Mouse (Mus musculus): Measurements from ENCODE around the gene Islr2. TPM values are rescaled to one million over a fixed set of nuclear protein-coding genes. Genes with fewer than 3 reads are reported as not detected.
A peak's percentile ranks its signal among the peaks of the same experiment; 100 is the strongest.

The Islr2 gene
- total RNA-seq, 2 experiments from 2014 or later: 1.4 to 2.3 TPM

- peak; percentile 63 to 64 for DNase-seq
- intact Hi-C loops (cut with DNase I): loop anchor here (1.0 to 2.0 kb wide), 2 partner anchors 42 to 55 kb away; no protein-coding TSS in a partner anchor
These were observed 22.1 kb upstream of the Islr2 start for GRCm38 (mm10) chr9:58225915-58226913.

GRCm38 (mm10) chr9:58224356-58224755 is 20.2 kb upstream of the Islr2 start:
- DNase-seq: no peak
- intact Hi-C loops (cut with DNase I): no loop called here

GRCm38 (mm10) chr9:58220218-58220903 is 16.2 kb upstream of the Islr2 start:
- peak in 1 of 2 experiments; percentile 41 for DNase-seq
- intact Hi-C loops (cut with DNase I): no loop called here

- DNase-seq: no peak
- intact Hi-C loops (cut with DNase I): no loop called here
These were observed 14.4 kb upstream of the Islr2 start for GRCm38 (mm10) chr9:58218539-58218938.

- intact Hi-C loops (cut with DNase I): no loop called here
- no peak for DNase-seq
These were observed 12.3 kb upstream of the Islr2 start for GRCm38 (mm10) chr9:58216402-58216801.

- intact Hi-C loops (cut with DNase I): no loop called here
These were observed 10.5 kb upstream of the Islr2 start for GRCm38 (mm10) chr9:58214519-58215180.

GRCm38 (mm10) chr9:58213865-58214264 is 9.7 kb upstream of the Islr2 start:
- intact Hi-C loops (cut with DNase I): no loop called here
- no peak for DNase-seq

More at GRCm38 (mm10) chr9:58214519-58215180, 10.5 kb upstream of the Islr2 start:
- no peak for DNase-seq

- no peak for DNase-seq
- intact Hi-C loops (cut with DNase I): no loop called here
These were observed 9.3 kb upstream of the Islr2 start for GRCm38 (mm10) chr9:58213377-58213776.

GRCm38 (mm10) chr9:58210304-58210627 is 6.1 kb upstream of the Islr2 start:
- DNase-seq: no peak
- intact Hi-C loops (cut with DNase I): no loop called here

- intact Hi-C loops (cut with DNase I): loop anchor here (10.0 kb wide), 1 partner anchor 275 kb away; no protein-coding TSS in a partner anchor
- no peak for DNase-seq
These were observed 5.6 kb upstream of the Islr2 start for GRCm38 (mm10) chr9:58209462-58210303.

- no peak for DNase-seq
- intact Hi-C loops (cut with DNase I): loop anchor here (10.0 kb wide), 1 partner anchor 271 kb away; no protein-coding TSS in a partner anchor
These were observed 1.9 kb upstream of the Islr2 start for GRCm38 (mm10) chr9:58206013-58206412.

- intact Hi-C loops (cut with DNase I): loop anchor here (1.0 to 10.0 kb wide), 2 partner anchors 166 to 270 kb away; no protein-coding TSS in a partner anchor
- peak; percentile 95 to 97 for DNase-seq
These were observed 405 bp upstream of the Islr2 start for GRCm38 (mm10) chr9:58204448-58205000.

GRCm38 (mm10) chr9:58202676-58203453 is 1.3 kb downstream of the Islr2 start:
- no peak for DNase-seq
- intact Hi-C loops (cut with DNase I): loop anchor here (10.0 kb wide), 1 partner anchor 268 kb away; no protein-coding TSS in a partner anchor

- intact Hi-C loops (cut with DNase I): loop anchor here (10.0 kb wide), 1 partner anchor 267 kb away; no protein-coding TSS in a partner anchor
- no peak for DNase-seq
These were observed 2.1 kb downstream of the Islr2 start for GRCm38 (mm10) chr9:58201861-58202549.

GRCm38 (mm10) chr9:58201091-58201842 is 2.9 kb downstream of the Islr2 start:
- no peak for DNase-seq
- intact Hi-C loops (cut with DNase I): loop anchor here (10.0 kb wide), 1 partner anchor 266 kb away; no protein-coding TSS in a partner anchor

GRCm38 (mm10) chr9:58200270-58201090 is 3.6 kb downstream of the Islr2 start:
- no peak for DNase-seq
- intact Hi-C loops (cut with DNase I): loop anchor here (10.0 kb wide), 1 partner anchor 266 kb away; no protein-coding TSS in a partner anchor

All from heart, postnatal 36 days (tissue).